22 mouse cellular contexts compared by ENCODE assay signal in genomic region chr9:104247307-104247987, GRCm38 (mm10). TPM values are rescaled to one million over a fixed set of nuclear protein-coding genes. Genes with fewer than 3 reads are reported as not detected.
A peak's percentile ranks its signal among the peaks of the same experiment; 100 is the strongest.
DNase-seq lines count a peak whose midpoint lies in the region; ATAC-seq and TF ChIP-seq lines count a peak whose summit lies in the region.
"Had no signal": no experiment of that assay in that cellular context is flagged by ENCODE, and none has a peak within 500 bp of the region (broad histone marks: within the 10 kb centered on the region; RNA-seq: fewer than 3 reads in every experiment).

No protein-coding gene starts in this region.

- peak overlapping the region; percentile 25; the same call in 1 of the 2 replicates for H3K27ac ChIP-seq in gastrocnemius, adult 2 months
- H3K27ac ChIP-seq in neural tube, embryonic 13.5 days (replicated peaks): 0 out of 2 replicates have a peak overlapping the region, but pooled peaks have one; percentile 2
- H3K27ac ChIP-seq in intestine, embryonic 16.5 days (ENCODE audit: low read length): peak overlapping the region; percentile 68; the same call in 1 of the 2 replicates
- H3K27ac ChIP-seq: embryonic facial prominence, embryonic 13.5 days; forebrain, embryonic 12.5 days; hindbrain, embryonic 15.5 days had no signal

- H3K4me2 ChIP-seq in neural tube, embryonic 13.5 days: no peak overlapping the region
- no peak overlapping the region for H3K4me2 ChIP-seq in intestine, embryonic 16.5 days (ENCODE audit: low read depth, low read length)
- H3K4me2 ChIP-seq: embryonic facial prominence, embryonic 13.5 days; forebrain, embryonic 12.5 days; heart, embryonic 11.5 days; hindbrain, embryonic 15.5 days had no signal

- DNase-seq in gastrocnemius, adult 2 months: no peak
- no peak for DNase-seq in gastrocnemius, adult 8-10 months (ENCODE audit: low spot score in 2 of 2)
- DNase-seq in neural tube, embryonic 10.5 days (ENCODE audit: extremely low spot score, low spot score): no peak
- DNase-seq in cerebellum, adult 18-20 months: no peak
- DNase-seq: adrenal gland, adult 8-10 months; adrenal gland, postnatal 36 days; B cell, adult 2 months; cerebellum, adult 11-12 months; cerebellum, adult 9-11 months; cerebellum, postnatal 36 days; gastrocnemius, postnatal 36 days; heart, adult 18-20 months had no signal

- no peak for ATAC-seq in neural tube, embryonic 13.5 days (ENCODE audit: low read depth)
- peak; percentile 78 for ATAC-seq in intestine, embryonic 16.5 days
- no peak for ATAC-seq in frontal cortex, adult (ENCODE audit: low TSS enrichment)
- ATAC-seq: CD4-positive, CD25-positive, alpha-beta regulatory T cell, adult 4 months; forebrain, embryonic 16.5 days had no signal

- intact Hi-C loops in gastrocnemius, adult 2 months (cut with DNase I): no loop called here

- 66% methylated on average over 6 of the region's 6 CpGs for WGBS in neural tube, embryonic 13.5 days
- 48% methylated on average over 6 of the region's 6 CpGs for WGBS in intestine, embryonic 16.5 days

- 0 out of 2 replicates have a peak, but pooled peaks cover 7% of the 10 kb centered on the region for H3K36me3 ChIP-seq in neural tube, embryonic 13.5 days
- no peaks in the 10 kb centered on the region for H3K36me3 ChIP-seq in intestine, embryonic 16.5 days (ENCODE audit: control insufficient read depth, insufficient read depth, low read length)

- H3K9me3 ChIP-seq in neural tube, embryonic 13.5 days: no peaks in the 10 kb centered on the region
- H3K9me3 ChIP-seq in intestine, embryonic 16.5 days (ENCODE audit: control insufficient read depth, low read length): no peaks in the 10 kb centered on the region
- H3K9me3 ChIP-seq: embryonic facial prominence, embryonic 13.5 days; forebrain, embryonic 12.5 days; G1E; hindbrain, embryonic 15.5 days had no signal

- H3K27me3 ChIP-seq in neural tube, embryonic 13.5 days: no peaks in the 10 kb centered on the region
- H3K27me3 ChIP-seq in intestine, embryonic 16.5 days (replicated peaks; ENCODE audit: control insufficient read depth, insufficient read depth, low read length): no peaks in the 10 kb centered on the region
- H3K27me3 ChIP-seq: embryonic facial prominence, embryonic 13.5 days; forebrain, embryonic 12.5 days; hindbrain, embryonic 15.5 days had no signal

- peaks cover 6% of the 10 kb centered on the region for H3K4me1 ChIP-seq in neural tube, embryonic 13.5 days (replicated peaks)
- H3K4me1 ChIP-seq in intestine, embryonic 16.5 days (ENCODE audit: control insufficient read depth, insufficient read depth, low read length): peaks cover 24% of the 10 kb centered on the region
- H3K4me1 ChIP-seq: forebrain, embryonic 12.5 days; hindbrain, embryonic 15.5 days had no signal

- H3K9ac ChIP-seq in neural tube, embryonic 13.5 days: no peak overlapping the region
- no peak overlapping the region for H3K9ac ChIP-seq in intestine, embryonic 16.5 days (ENCODE audit: low read depth, low read length)
- H3K9ac ChIP-seq: embryonic facial prominence, embryonic 13.5 days; forebrain, embryonic 12.5 days; hindbrain, embryonic 15.5 days had no signal

- H3K4me3 ChIP-seq in gastrocnemius, adult 2 months: no peak overlapping the region
- no peak overlapping the region for H3K4me3 ChIP-seq in neural tube, embryonic 13.5 days
- H3K4me3 ChIP-seq in intestine, embryonic 16.5 days (ENCODE audit: low read length): no peak overlapping the region
- H3K4me3 ChIP-seq: embryonic facial prominence, embryonic 13.5 days; forebrain, embryonic 12.5 days; hindbrain, embryonic 15.5 days had no signal

- no peak for TF ChIP-seq CTCF in gastrocnemius, adult 2 months (IDR thresholded peaks at IDR 0.05)

RNA-seq across cellular contexts. Expression of gene Dnajc13, which starts 15.3 kb away (rescaled TPM):
- 10 to 100 TPM; 29.7 to 32.1 TPM for total RNA-seq in gastrocnemius, adult 2 months (2021)
- total RNA-seq in gastrocnemius, adult 8-10 months (2022): 10 to 100 TPM; 25.5 to 31.4 (median 28.0) TPM
- polyA plus RNA-seq in neural tube, embryonic 13.5 days (2015; fragmentation: Nextera tagmentation; extraction: Ambion mirVana): 16.3 and 19.5 TPM in 2 replicates
- 21.5 and 24.2 TPM in 2 replicates for polyA plus RNA-seq in intestine, embryonic 16.5 days (2015; fragmentation: Nextera tagmentation; extraction: Ambion mirVana)

Comparison
In these comparisons a context has a peak if more than half of its experiments do, and no peak if none do; other contexts are left out.
1. H3K27ac ChIP-seq: peak in every context shown above with its lines; median percentile 68 in intestine, embryonic 16.5 days; 25 in gastrocnemius, adult 2 months; 2 in neural tube, embryonic 13.5 days.